Mouse (Mus musculus) CD4-positive helper T cell, adult 2 months (primary cell): ENCODE measurements around the gene Cacnb1.

Experiments
- DNase-seq: peaks from one replicate; pipeline ENCODE4 v3.0.0-alpha.2; 2012; ENCODE audit warnings: low read depth, missing footprints, low spot score

Gene Cacnb1

DNA sequence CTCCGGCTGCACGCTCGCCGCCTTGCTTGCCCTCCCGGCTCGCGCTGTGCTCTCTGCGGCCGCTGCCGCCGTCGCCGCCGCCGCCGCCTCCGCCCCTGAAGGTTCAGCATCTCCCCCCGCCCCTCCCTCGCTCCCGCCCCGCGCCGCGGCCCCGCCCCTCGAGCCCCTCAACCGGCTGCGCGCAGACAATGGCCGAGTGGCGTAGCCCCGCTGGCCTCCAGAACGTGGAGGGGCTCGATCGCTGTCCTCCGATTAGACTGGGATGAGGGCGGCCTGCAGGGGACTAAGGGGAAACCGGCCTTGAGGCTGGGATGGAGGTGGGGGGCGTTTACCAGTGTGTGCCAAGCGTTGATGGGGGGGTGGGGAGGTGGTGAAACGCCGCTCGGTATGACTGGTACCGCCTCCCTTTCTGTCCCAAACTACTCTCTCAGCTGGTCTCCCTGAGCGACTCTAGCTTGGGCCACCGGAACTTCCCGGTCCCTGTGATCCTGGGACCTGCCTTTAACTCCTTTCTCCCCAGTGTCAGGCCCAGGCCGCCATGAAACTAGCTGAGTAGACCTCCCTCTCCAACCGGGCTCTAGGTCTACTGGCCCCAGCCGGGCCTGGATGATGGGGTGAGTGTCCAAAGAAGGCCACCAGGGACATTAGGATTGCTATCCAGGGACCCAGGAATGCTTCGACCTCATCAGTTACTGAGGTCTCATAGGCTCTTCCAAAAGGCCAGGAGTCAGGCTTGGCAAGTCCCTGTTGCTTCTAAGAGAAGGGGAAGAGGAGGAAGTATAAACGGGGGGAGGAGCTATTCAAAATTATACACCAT lies at the start of gene Cacnb1:
TSS of gene Cacnb1 (minus strand) at position 480 of the 817 bp plus-strand sequence.
- peak; percentile 72 for DNase-seq

DNA sequence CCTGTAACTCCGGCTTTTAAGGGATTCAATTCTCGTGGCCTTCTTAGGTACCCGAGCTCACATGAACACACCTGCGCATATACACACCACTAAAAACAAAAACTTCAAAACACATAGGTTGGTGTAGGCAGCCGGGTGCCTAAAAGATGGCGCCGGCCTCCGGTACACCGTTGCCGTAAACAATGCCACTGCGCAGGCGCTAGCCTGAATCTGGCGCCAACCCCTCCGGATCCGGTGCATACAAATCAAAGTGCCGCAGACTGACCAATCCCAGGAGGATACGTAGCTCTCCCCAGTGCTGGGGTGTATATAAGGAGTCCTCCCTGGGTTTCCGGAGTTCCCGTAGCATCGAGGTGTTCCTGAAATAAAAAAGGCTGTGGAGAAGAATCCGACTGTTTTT lies 44.4 kb upstream of the Cacnb1 start:
- no peak for DNase-seq

GRCm38 (mm10) chr11:98066201-98066600 lies 43.4 kb upstream of the Cacnb1 start:
- DNase-seq, result no peak

- no peak for DNase-seq
Measured at GRCm38 (mm10) chr11:98061904-98062562, 39.2 kb upstream of the Cacnb1 start.

- DNase-seq, result no peak
Measured at GRCm38 (mm10) chr11:98061441-98061840, 38.6 kb upstream of the Cacnb1 start.

- DNase-seq, result no peak
Measured at GRCm38 (mm10) chr11:98060104-98060692, 37.4 kb upstream of the Cacnb1 start.

GRCm38 (mm10) chr11:98059662-98060061 lies 36.8 kb upstream of the Cacnb1 start:
- DNase-seq, result no peak

DNA sequence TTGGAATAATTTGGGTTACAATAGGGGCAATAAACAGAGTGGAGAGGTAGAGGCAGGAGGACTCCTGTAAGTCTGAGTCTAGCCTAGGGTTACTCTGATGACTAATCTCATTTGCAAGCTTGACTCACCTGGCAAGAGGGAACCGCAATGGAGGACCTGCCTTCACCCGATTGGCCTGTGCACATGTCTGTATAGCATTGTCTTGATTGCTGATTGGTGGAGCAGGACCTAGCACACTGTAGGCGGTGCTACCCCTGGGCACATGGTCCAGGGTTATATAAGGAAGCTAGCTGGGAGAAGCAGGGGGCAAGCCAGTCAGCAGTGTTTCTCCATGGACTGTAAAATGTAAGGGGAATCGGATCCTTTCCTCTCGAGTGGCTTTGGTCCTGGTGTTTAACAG lies 35.2 kb upstream of the Cacnb1 start:
- peak; percentile 43 for DNase-seq

- DNase-seq, result no peak
Measured at GRCm38 (mm10) chr11:98057466-98057865, 34.6 kb upstream of the Cacnb1 start.

- DNase-seq, result peak; percentile 43
Measured at GRCm38 (mm10) chr11:98052989-98053834, 30.4 kb upstream of the Cacnb1 start, which contains the start of gene Stac2. Gene Stac2, minus strand, starts transcription at chr11:98053462.

- DNase-seq, result peak; percentile 42
Measured at GRCm38 (mm10) chr11:98052129-98052988, 29.5 kb upstream of the Cacnb1 start.

- DNase-seq, result no peak
Measured at GRCm38 (mm10) chr11:98051611-98052128, 28.8 kb upstream of the Cacnb1 start.

GRCm38 (mm10) chr11:98050940-98051339 lies 28.1 kb upstream of the Cacnb1 start:
- DNase-seq, result no peak

DNA sequence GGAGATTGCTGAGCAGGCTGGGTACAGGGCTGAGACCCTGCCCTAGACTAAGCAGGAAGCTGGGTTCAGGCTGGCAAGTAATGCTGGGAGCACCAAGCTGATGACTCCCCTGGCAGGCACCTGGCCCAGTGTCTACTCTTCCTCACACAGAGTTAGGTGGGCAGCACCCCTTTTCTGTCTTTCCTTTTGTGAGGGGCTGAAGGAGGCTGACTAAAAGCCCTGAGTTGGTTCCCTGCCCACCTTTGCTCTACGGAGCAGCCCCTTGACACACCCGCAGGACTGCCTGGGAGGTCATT lies 27.6 kb upstream of the Cacnb1 start:
- DNase-seq, result no peak

DNA sequence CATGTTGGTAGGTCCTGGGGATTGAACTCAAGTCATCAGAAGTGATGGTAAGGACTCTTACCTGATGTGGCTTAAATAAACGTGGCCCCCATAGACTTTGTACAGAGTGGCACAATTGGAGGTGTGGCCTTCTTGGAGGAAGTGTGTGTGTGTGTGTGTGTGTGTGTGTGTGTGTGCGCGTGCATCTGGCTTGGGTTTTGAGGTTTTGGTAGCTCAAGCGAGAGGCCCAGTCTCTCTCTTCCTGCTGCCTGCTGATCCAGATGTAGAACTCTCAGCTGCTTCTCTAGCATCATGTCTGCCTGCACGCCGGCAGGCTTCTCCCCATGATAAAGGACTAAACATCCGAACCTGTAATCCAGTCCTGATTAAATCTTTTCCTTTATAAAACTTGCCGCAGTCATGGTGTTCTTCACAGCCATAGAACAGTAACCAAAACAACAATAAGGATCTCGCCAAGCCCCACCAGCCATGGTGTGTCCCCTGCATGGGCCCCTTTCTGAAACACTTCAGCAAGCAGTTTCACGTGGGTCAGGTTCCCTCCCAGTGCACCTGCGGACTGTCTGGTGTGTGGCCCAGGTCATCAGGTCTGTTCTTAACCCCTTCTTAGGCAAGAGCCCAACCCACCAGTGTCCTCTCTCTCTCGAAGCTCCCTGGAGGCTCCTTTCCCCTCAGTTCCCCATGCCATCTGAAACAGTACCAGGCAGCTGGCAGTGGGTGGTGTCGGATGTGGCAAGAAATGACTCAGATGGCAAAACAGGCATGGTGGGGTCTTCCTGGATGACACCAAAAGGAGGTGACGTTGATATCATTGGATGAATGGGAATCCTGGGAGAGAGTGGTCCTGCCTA lies 27.1 kb upstream of the Cacnb1 start:
- DNase-seq, result peak; percentile 58

DNA sequence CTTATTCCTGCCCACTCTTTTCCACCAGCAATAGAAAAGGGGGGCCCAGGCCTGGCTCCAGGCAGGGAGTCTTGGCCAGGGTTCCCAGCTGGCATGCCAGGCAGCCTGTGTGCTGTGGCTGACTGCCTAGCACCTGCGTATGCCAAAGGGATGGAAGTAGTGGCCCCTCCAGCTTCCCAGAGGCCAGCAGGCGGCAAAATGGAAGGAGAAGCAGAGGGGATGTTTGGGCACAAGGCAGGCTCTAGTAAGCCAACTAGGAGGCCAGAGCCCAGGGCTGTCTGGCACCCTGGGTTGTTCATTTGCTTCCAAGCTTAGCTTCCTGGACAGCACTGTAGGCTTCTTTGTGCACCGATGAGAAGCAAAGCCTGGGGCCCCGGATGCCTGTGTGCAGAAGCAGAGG lies 24.9 kb upstream of the Cacnb1 start:
- no peak for DNase-seq

GRCm38 (mm10) chr11:98046466-98046865 lies 23.6 kb upstream of the Cacnb1 start:
- DNase-seq, result no peak

DNA sequence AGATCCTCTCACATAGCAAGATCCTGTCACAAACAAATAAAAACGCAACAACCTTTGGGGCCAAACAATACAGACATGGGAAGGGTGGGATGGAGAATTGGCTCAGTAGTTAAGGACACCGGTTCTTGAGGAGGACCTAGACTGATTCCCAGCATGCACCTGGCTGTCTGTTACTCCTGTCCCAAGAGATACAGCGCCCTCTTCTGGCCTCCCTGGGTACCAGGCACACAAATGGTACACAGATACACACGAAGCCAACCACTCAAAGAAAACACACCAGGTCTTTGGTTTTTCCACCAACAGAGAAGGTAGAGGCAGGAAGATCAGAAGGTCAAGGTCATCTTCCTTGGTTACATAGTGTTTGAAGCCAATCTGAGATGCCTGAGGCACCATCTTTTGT lies 22.8 kb upstream of the Cacnb1 start:
- no peak for DNase-seq

DNA sequence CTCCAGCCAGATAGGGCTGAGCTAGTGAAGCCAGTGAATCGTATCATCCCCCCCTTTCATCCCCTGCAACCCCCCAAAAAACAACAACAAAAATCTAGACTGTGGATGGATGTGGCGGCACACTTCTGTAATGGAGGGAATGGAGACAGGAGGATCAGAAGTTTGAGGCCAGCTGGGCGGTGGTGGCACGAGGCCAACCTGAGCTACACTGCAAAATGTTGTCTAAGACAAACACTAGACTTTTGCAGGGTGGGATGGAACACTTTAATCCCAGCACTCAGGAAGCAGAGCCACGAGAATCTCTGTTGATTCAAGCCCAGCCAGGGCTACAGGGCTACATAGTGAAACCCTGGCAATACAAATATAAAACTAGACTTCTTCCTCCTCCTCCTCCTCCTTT lies 21.2 kb upstream of the Cacnb1 start:
- no peak for DNase-seq

DNA sequence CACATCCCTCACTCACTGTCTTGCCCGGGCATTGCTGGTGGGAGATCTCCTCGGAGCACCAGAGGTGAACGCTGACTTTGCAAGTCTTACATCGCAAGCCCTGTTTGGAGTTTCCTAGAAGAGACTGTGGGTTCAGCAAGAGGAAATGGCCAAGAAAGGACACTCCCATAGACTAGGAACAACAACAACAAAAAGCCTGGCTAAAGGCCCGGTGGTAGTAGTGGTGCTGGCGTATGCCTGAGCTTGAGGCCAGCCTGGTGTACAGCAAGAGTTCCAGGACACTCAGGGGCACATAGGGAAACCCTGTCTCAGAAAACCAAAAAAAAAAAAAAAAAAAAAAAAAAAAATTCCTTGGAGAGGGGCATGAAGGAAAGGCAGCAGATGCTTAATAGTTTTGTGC lies 19.9 kb upstream of the Cacnb1 start:
- DNase-seq, result no peak
